Mouse (Mus musculus) forebrain, embryonic 13.5 days (tissue): Measurements from ENCODE around the gene Mobp. TPM values are rescaled to one million over a fixed set of nuclear protein-coding genes. Genes with fewer than 3 reads are reported as not detected.
A peak's percentile ranks its signal among the peaks of the same experiment; 100 is the strongest.

ENCODE experiments used
- ATAC-seq: fragments of 200-750 bp; cut with Nextera tagmentation; 2 replicates; pipeline ENCODE4 v1.8.0; 2017
- H3K27ac ChIP-seq: fragments of 300-500 bp; sonication (generic); 2 replicates; pipeline ENCODE4 v1.5.1; 2015; ENCODE audit warnings: inconsistent platforms, mild to moderate bottlenecking, moderate library complexity
- H3K27me3 ChIP-seq: fragments of 300-500 bp; sonication (generic); 2 replicates; pipeline ENCODE4 v1.6.1; 2015; ENCODE audit warnings: mild to moderate bottlenecking, inconsistent platforms
- H3K36me3 ChIP-seq: fragments of 300-500 bp; sonication (generic); 2 replicates; pipeline ENCODE4 v1.6.1; 2015; ENCODE audit warnings: mild to moderate bottlenecking, inconsistent platforms; ENCODE audit not compliant: poor library complexity, severe bottlenecking
- H3K4me1 ChIP-seq: fragments of 300-500 bp; sonication (generic); 2 replicates; pipeline ENCODE4 v1.6.1; 2015; ENCODE audit warnings: inconsistent platforms
- H3K4me2 ChIP-seq: fragments of 300-500 bp; sonication (generic); 2 replicates; pipeline ENCODE4 v1.6.1; 2015; ENCODE audit warnings: inconsistent platforms, mild to moderate bottlenecking, moderate library complexity
- H3K4me3 ChIP-seq: fragments of 300-500 bp; sonication (generic); 2 replicates; pipeline ENCODE4 v1.5.1; 2015; ENCODE audit warnings: mild to moderate bottlenecking, inconsistent platforms
- H3K9ac ChIP-seq: fragments of 300-500 bp; sonication (generic); 2 replicates; pipeline ENCODE4 v1.6.1; 2015; ENCODE audit warnings: mild to moderate bottlenecking, inconsistent platforms
- H3K9me3 ChIP-seq: fragments of 300-500 bp; sonication (generic); replicated peaks from 2 replicates; pipeline ENCODE4 v1.6.1; 2016; ENCODE audit warnings: inconsistent platforms
- WGBS: fragments of 180-500 bp; shearing (Covaris S2); methylation state at CpG from one replicate; pipeline ENCODE4 v1.1.7; 2015; 5-methylcytosine and 5-hydroxymethylcytosine counted together
- polyA plus RNA-seq: library from polyadenylated mRNA; unstranded; fragments of >200 nt; fragmentation: Nextera tagmentation; extraction: Ambion mirVana; gene quantifications from 2 replicates; pipeline ENCODE4 v1.2.1, GENCODE M21; 2015

Mobp gene
- polyA plus RNA-seq, 1 experiment from 2014 or later: 0.89 TPM

DNA sequence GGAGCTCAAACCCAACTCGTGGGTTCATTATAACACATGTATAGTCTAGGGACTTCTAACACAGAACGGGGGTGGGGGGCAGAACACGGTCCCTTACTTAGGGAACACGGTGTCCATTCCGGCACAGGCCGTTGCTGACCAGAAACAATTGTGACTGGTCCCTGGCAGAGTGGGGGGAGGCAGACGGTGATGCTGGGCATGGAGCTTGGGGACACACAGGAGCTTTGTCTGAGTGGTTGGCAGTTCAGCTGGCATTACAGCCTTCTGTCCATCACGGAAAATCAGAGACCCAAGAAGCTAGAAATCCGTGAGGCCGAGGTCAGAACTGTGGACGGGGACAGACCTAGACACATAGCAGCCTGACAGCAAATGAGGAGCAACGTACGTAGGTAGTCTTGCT lies 5.0 kb upstream of the Mobp start:
- ATAC-seq: no peak
- no peak overlapping the region for H3K27ac ChIP-seq
- no peak overlapping the region for H3K9ac ChIP-seq
- no peaks in the 10 kb centered on the region for H3K27me3 ChIP-seq
- no peaks in the 10 kb centered on the region for H3K36me3 ChIP-seq
- H3K9me3 ChIP-seq: no peaks in the 10 kb centered on the region
- no peak overlapping the region for H3K4me2 ChIP-seq
- 88% methylated on average over 13 of the region's 13 CpGs for WGBS
- H3K4me1 ChIP-seq: peaks cover 8% of the 10 kb centered on the region
- H3K4me3 ChIP-seq: no peak overlapping the region

DNA sequence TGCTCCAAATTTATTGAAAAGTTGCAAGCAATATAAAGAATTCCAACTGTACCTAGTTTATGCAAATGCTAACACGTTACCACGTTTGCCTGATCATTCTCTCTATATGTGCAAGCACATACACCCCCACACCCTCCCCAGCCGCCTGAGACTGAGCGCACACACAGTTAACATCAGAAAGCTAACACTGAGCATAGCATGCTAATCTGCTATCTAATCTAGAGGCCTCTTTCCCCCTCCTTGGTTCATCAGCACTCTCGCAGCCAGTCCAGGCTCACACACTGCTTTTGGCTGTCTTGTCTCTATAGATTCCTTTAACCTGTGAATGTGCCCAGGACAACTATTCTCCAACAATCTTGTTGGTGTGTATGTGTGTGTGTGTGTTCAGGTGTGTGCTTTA lies 1.6 kb downstream of the Mobp start:
- Histone ChIP-seq H3K4me3 (no peak overlapping the region), H3K27me3 (no peaks in the 10 kb centered on the region), H3K27ac (no peak overlapping the region), H3K4me2 (no peak overlapping the region), H3K4me1 (peaks cover 11% of the 10 kb centered on the region), H3K36me3 (no peaks in the 10 kb centered on the region), H3K9ac (no peak overlapping the region), H3K9me3 (no peaks in the 10 kb centered on the region)
- WGBS: 82% methylated on average over 5 of the region's 5 CpGs
- no peak for ATAC-seq

DNA sequence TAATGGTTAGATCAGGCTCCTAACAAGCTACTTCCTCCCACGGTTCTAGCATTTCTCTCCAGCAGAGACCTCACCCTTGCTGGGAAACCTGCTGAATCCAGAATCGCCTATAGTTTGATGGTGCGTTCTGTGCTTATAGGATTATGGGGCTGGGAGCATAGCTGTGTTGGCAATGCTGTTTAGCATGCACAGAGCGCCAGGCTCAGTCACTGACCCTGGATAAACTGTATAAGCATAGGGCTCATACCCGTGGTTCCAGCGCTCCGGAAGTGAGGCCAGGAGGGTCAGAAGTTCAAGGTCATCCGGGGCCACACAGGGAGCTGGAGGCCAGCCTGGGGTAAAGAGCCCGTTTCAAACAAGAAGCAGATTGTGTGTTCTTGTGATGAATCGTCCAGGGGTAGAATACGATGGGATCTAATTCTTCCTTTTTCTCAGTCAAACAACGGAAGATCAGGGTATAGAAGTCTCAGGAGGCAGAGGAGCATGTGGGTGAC lies 2.4 kb downstream of the Mobp start:
- WGBS: 83% methylated on average over 12 of the region's 12 CpGs

DNA sequence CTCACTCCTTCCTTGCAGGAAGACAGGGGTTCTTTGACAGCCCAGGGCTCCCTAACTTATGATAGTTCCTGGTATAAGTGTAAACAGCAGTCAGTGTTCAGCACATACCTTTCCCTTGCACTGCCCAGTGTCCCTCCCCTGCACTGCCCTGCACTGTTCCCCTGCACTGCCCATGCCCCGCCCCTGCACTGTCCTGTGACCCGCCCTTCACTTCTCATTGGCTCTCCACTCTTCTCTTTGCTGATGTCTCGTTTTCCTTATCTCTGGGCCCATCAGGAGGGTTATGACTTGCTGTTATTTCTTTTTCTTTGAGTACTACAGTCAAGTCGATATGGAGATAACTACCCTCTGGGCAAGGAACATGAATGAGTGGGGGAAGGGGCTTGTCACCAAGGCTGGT lies 8.5 kb downstream of the Mobp start:
- no peak for ATAC-seq

More for the DNA sequence above, 2.4 kb downstream of the Mobp start:
- H3K27me3 ChIP-seq: no peaks in the 10 kb centered on the region
- no peaks in the 10 kb centered on the region for H3K36me3 ChIP-seq
- no peak overlapping the region for H3K9ac ChIP-seq
- no peak for ATAC-seq
- no peak overlapping the region for H3K4me2 ChIP-seq
- no peak overlapping the region for H3K4me3 ChIP-seq
- H3K27ac ChIP-seq: no peak overlapping the region
- no peaks in the 10 kb centered on the region for H3K9me3 ChIP-seq
- peaks cover 11% of the 10 kb centered on the region for H3K4me1 ChIP-seq

DNA sequence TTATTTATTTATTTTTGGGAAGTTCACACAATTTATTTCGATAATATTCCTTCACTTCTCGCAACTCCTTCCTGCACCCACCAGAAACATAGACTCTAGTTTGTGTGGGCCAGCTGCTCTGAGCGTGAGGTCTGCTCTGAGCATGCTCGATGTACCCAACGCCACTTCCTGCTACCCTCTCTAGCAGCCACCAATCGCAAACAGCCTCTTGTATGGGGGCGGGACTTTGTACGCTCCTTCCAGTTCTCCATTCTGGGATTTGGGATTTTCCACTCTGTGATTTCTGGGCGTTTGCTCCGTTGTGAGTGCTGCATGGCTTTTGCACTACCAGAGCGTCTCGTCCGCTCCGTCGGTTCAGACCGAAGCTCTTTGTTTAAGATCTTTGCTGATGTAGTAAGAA lies 14.4 kb downstream of the Mobp start:
- Histone ChIP-seq H3K27ac (no peak overlapping the region), H3K27me3 (no peaks in the 10 kb centered on the region), H3K4me3 (no peak overlapping the region), H3K9me3 (no peaks in the 10 kb centered on the region), H3K4me1 (no peaks in the 10 kb centered on the region), H3K4me2 (no peak overlapping the region), H3K9ac (no peak overlapping the region), H3K36me3 (no peaks in the 10 kb centered on the region)
- 82% methylated on average over 16 of the region's 16 CpGs for WGBS
- no peak for ATAC-seq

More for the DNA sequence above, 8.5 kb downstream of the Mobp start:
- Histone ChIP-seq H3K9me3 (no peaks in the 10 kb centered on the region), H3K4me1 (0 out of 2 replicates have a peak, but pooled peaks cover 4% of the 10 kb centered on the region), H3K36me3 (no peaks in the 10 kb centered on the region), H3K4me2 (no peak overlapping the region), H3K27me3 (no peaks in the 10 kb centered on the region), H3K9ac (no peak overlapping the region), H3K4me3 (no peak overlapping the region), H3K27ac (no peak overlapping the region)
- 50% methylated on average over 4 of the region's 4 CpGs for WGBS

DNA sequence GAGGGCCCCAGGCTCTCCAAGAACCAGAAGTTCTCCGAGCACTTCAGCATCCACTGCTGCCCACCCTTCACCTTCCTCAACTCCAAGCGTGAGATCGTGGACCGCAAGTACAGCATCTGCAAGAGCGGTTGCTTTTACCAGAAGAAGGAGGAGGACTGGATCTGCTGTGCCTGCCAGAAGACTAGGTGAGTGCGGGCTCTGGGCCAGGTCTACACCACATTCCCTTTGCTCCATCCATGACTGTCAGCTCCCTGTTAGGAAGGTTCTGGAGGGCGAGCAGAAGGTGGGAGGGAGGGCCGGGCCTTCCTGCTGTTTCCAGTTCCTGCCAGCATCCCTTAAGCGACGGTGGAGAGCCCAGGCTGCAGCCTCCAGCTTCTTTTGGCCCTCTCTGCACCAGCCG lies 18.3 kb downstream of the Mobp start:
- Histone ChIP-seq H3K4me3 (no peak overlapping the region), H3K9ac (no peak overlapping the region), H3K27me3 (no peaks in the 10 kb centered on the region), H3K36me3 (no peaks in the 10 kb centered on the region), H3K27ac (no peak overlapping the region), H3K4me2 (no peak overlapping the region), H3K9me3 (no peaks in the 10 kb centered on the region; the same call in 1 of the 2 replicates), H3K4me1 (no peaks in the 10 kb centered on the region)
- 73% methylated on average over 11 of the region's 11 CpGs for WGBS
- no peak for ATAC-seq

DNA sequence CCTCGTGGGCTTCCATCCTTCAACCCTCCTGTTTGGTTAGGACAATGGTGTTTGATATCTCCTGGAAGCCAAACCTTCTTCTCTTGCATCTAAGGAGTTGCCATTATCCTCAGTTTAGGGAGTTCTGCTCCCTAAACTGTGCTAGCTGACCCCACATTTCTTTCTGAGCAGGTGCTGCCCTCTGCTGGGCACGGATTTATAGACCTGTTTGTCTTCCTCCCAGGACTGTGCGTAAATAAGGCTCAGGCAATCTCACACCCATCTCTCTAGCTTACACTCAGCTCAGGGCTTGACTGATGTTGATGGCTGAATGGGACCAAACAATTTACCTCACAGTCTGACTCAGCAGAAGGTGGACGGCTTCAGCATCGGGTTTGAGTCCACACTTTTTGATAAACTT lies 21.8 kb downstream of the Mobp start:
- Histone ChIP-seq H3K36me3 (no peaks in the 10 kb centered on the region), H3K4me3 (no peak overlapping the region), H3K27me3 (no peaks in the 10 kb centered on the region), H3K27ac (no peak overlapping the region), H3K9ac (no peak overlapping the region), H3K4me2 (no peak overlapping the region), H3K4me1 (no peaks in the 10 kb centered on the region), H3K9me3 (no peaks in the 10 kb centered on the region; the same call in 1 of the 2 replicates)
- whole genome bisulfite sequencing: 41% methylated on average over 5 of the region's 5 CpGs
- ATAC-seq: peak; percentile 33; the same call in 1 of the 2 replicates

DNA sequence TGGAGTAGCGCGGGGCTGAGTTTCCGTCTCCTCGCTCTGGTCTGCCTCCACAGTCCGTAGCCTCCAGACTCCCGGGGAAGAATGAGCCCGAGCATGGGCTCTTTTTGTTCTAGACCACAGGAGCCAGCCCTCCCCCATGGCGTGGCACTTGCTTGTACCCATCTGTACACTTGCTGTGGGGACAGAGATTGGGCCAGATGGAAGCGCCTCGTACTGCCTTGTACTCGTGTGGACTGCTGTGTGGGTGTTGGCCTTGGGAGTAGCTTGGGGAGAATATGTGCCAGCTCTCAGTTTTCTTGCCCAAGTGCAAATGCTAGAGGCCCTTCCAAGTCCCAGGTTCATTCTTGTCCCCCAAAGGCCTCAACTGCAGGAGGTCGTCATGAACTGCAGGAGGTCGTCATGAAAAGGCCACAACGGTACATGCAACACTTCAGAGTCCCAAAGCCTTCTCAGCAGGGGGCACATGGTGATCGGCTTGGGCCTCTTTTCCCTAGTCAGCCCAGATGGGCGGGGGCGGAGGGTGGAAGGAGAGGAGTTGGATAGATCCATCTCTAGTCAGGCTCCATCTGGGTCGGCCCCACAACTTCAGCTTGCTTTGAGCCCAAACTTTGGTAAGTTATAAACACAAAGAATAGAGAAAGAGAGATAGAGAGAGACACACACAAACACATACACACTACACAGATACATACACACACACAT lies 25.1 kb downstream of the Mobp start:
- Histone ChIP-seq H3K27me3 (no peaks in the 10 kb centered on the region), H3K9me3 (no peaks in the 10 kb centered on the region; the same call in 1 of the 2 replicates), H3K27ac (no peak overlapping the region), H3K9ac (no peak overlapping the region), H3K4me2 (no peak overlapping the region), H3K36me3 (no peaks in the 10 kb centered on the region), H3K4me1 (no peaks in the 10 kb centered on the region), H3K4me3 (no peak overlapping the region)
- 79% methylated on average over 18 of the region's 18 CpGs for WGBS
- ATAC-seq: no peak

DNA sequence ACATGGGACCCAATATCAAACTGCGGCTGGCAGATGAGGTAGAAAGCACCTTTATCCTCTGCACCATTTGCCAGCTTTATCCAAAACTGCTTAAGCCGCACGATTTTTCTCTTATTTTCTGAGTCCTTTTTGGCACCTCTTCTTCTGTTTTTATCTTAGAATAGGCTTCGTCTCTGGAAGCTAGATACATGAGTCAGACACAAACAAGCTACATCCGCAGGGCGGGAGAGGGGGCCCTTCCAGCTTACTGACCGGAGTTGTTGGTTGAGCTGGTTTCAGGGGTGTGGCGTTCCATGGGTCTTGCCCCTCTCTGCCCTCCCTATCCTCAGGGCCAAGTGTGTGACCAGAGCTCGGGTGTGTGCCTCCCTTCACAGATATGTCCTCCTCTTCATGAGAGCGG lies 29.3 kb downstream of the Mobp start:
- Histone ChIP-seq H3K9me3 (no peaks in the 10 kb centered on the region), H3K27ac (no peak overlapping the region), H3K36me3 (no peaks in the 10 kb centered on the region), H3K9ac (no peak overlapping the region), H3K27me3 (no peaks in the 10 kb centered on the region), H3K4me1 (no peaks in the 10 kb centered on the region), H3K4me2 (no peak overlapping the region), H3K4me3 (no peak overlapping the region)
- ATAC-seq: no peak
- WGBS: 91% methylated on average over 10 of the region's 10 CpGs

DNA sequence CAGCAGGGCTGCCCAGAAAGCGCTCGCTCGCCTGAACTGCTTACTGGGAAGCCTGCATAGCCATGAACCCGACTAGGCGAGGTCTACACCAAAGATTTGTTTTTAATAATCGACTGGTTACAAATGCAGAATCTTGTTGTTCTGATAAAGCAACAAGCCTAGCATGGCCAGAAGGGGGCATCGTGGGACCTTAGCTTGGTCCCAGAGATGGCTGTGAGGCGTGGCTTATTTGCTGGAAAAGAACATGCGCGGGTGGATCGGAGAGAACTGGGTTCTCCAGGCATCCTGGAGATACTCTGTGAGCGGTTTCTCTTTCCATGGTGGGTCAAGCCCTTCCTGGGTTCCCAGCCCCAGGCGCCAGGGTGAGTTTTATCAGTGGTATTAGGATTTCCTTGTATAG lies 35.0 kb downstream of the Mobp start:
- H3K27ac ChIP-seq: no peak overlapping the region
- ATAC-seq: no peak
- 35% methylated on average over 13 of the region's 13 CpGs for WGBS
- H3K9me3 ChIP-seq: no peaks in the 10 kb centered on the region
- no peak overlapping the region for H3K9ac ChIP-seq
- peak overlapping the region; percentile 24; the same call in 1 of the 2 replicates for H3K4me2 ChIP-seq
- no peak overlapping the region for H3K4me3 ChIP-seq
- no peaks in the 10 kb centered on the region for H3K27me3 ChIP-seq
- H3K36me3 ChIP-seq: no peaks in the 10 kb centered on the region
- H3K4me1 ChIP-seq: no peaks in the 10 kb centered on the region

DNA sequence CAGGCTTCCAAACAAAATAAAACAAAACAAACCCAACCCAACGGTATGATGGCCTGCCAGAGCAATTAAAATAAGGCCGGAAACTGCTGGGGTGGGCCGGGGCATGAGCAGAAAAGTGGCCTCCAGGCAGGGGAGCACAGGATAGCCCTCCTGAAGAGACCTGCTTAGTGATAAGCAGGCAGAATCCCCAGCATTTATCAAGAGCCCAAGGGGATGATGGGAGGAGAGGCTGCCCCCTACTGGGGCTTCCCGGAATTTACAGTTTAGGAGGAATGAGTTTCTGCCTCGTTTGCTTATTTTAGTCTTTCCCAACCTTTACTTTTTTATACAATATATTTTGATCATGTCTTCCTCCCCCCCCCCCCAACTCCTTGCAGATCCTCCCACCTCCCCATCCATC lies 37.3 kb downstream of the Mobp start:
- Histone ChIP-seq H3K4me1 (no peaks in the 10 kb centered on the region), H3K36me3 (no peaks in the 10 kb centered on the region), H3K4me2 (no peak overlapping the region), H3K9me3 (no peaks in the 10 kb centered on the region), H3K27me3 (no peaks in the 10 kb centered on the region), H3K9ac (no peak overlapping the region), H3K4me3 (no peak overlapping the region), H3K27ac (no peak overlapping the region)
- 84% methylated on average over 5 of the region's 5 CpGs for WGBS
- no peak for ATAC-seq

DNA sequence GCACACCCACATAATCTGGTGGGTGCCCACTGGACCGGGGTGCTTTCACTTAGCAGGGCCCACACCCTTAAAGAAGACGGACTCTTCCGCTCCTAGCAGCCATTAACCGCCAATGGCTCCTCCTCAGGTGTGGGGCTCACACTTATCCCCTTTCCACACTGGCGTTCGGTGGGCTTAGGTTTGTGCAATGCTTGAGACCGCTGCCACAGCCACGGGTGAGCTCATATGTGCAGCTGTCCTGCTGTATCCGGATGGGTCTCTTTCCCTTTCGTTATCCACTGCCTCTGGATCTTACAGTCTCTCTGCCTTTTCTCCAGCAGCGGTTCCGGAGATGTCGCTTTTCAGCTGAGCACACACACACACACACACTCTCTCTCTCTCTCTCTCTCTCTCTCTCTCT lies 41.4 kb downstream of the Mobp start:
- peak; percentile 70 for ATAC-seq
- peak overlapping the region; percentile 41 for H3K4me3 ChIP-seq
- no peaks in the 10 kb centered on the region for H3K27me3 ChIP-seq
- no peaks in the 10 kb centered on the region for H3K36me3 ChIP-seq
- WGBS: 30% methylated on average over 13 of the region's 13 CpGs
- H3K4me2 ChIP-seq: peak overlapping the region; percentile 61
- H3K4me1 ChIP-seq: no peaks in the 10 kb centered on the region
- H3K27ac ChIP-seq: peak overlapping the region; percentile 48; the same call in 1 of the 2 replicates
- no peaks in the 10 kb centered on the region for H3K9me3 ChIP-seq
- peak overlapping the region; percentile 62 for H3K9ac ChIP-seq
